Mouse (Mus musculus) MEL (cell line): ENCODE results near the gene Icam1. TPM values are rescaled to one million over a fixed set of nuclear protein-coding genes. Genes with fewer than 3 reads are reported as not detected.

Experiments
- DNase-seq: peaks from one replicate; pipeline ENCODE4 v3.0.0; 2011; ENCODE audit warnings: low read depth, low spot score
- H3K27ac ChIP-seq: 2 replicates; pipeline ENCODE4 v1.5.1; 2012; ENCODE audit warnings: low read depth, mild to moderate bottlenecking, control low read depth, low read length, moderate library complexity; ENCODE audit not compliant: control insufficient read depth
- H3K27me3 ChIP-seq, 2 experiments: fragments of 150-350 bp in 1 of 2; sonication (generic) in 1 of 2; 2 replicates each; pipeline ENCODE4 v1.6.1; 2012; ENCODE audit warnings: low read length in 2 of 2, mild to moderate bottlenecking in 2 of 2, improper control_type of control experiment in 1 of 2, moderate library complexity in 1 of 2; ENCODE audit not compliant: insufficient read depth in 2 of 2, control insufficient read depth in 1 of 2
- H3K36me3 ChIP-seq, 2 experiments: 2 replicates each; pipeline ENCODE4 v1.6.1; 2012 to 2014; ENCODE audit warnings: low read length in 2 of 2, improper control_type of control experiment in 1 of 2, inconsistent platforms in 1 of 2, mild to moderate bottlenecking in 1 of 2; ENCODE audit not compliant: insufficient read depth in 2 of 2, control insufficient read depth in 1 of 2
- H3K4me1 ChIP-seq, 2 experiments: fragments of 150-350 bp in 1 of 2; sonication (generic) in 1 of 2; 2 replicates each; pipeline ENCODE4 v1.6.1; 2012; ENCODE audit warnings: low read length in 2 of 2, improper control_type of control experiment in 1 of 2, mild to moderate bottlenecking in 1 of 2; ENCODE audit not compliant: insufficient read depth in 2 of 2, control insufficient read depth in 1 of 2
- H3K4me3 ChIP-seq, 2 experiments: fragments of 150-350 bp in 1 of 2; sonication (generic) in 1 of 2; 2 replicates each; pipeline ENCODE4 v1.5.1; 2012; ENCODE audit warnings: low read depth in 2 of 2, low read length in 2 of 2, mild to moderate bottlenecking in 2 of 2, moderate library complexity in 2 of 2, control low read depth in 1 of 2, improper control_type of control experiment in 1 of 2; ENCODE audit not compliant: control insufficient read depth in 1 of 2, insufficient read depth in 1 of 2
- H3K79me2 ChIP-seq: 2 replicates; pipeline ENCODE4 v1.6.1; 2012; ENCODE audit warnings: mild to moderate bottlenecking, low read length, moderate library complexity; ENCODE audit not compliant: control insufficient read depth, poor library complexity, insufficient read depth
- H3K9ac ChIP-seq: 2 replicates; pipeline ENCODE4 v1.6.1; 2012; ENCODE audit warnings: low read depth, mild to moderate bottlenecking, control low read depth, low read length, moderate library complexity; ENCODE audit not compliant: control insufficient read depth, poor library complexity, severe bottlenecking
- H3K9me3 ChIP-seq: fragments of 150-350 bp; sonication (generic); replicated peaks from 2 replicates; pipeline ENCODE4 v1.6.1; 2012; ENCODE audit warnings: mild to moderate bottlenecking, low read length, improper control_type of control experiment, moderate library complexity; ENCODE audit not compliant: insufficient read depth
- BHLHE40 ChIP-seq: IDR thresholded peaks from 2 replicates; pipeline ENCODE4 v1.6.1; 2012; ENCODE audit warnings: low read depth, mild to moderate bottlenecking, inconsistent platforms, low read length, improper control_type of control experiment, borderline replicate concordance
- CHD1 ChIP-seq: IDR thresholded peaks from 2 replicates; pipeline ENCODE4 v1.6.1; 2012; ENCODE audit warnings: low read depth, mild to moderate bottlenecking, inconsistent platforms, low read length, improper control_type of control experiment
- CHD2 ChIP-seq: IDR thresholded peaks from 2 replicates; pipeline ENCODE4 v1.6.1; 2011; ENCODE audit warnings: low read length, improper control_type of control experiment
- E2F4 ChIP-seq: IDR thresholded peaks from 2 replicates; pipeline ENCODE4 v1.6.1; 2011; ENCODE audit warnings: low read depth, low read length, improper control_type of control experiment, borderline replicate concordance
- EP300 ChIP-seq, 2 experiments: IDR thresholded peaks; 2 replicates each; pipeline ENCODE4 v1.6.1; 2011; ENCODE audit warnings: improper control_type of control experiment in 2 of 2, low read length in 2 of 2, low read depth in 1 of 2, mild to moderate bottlenecking in 1 of 2
- ETS1 ChIP-seq: IDR thresholded peaks from 2 replicates; pipeline ENCODE4 v1.6.1; 2012; ENCODE audit warnings: low read depth, mild to moderate bottlenecking, inconsistent platforms, low read length, improper control_type of control experiment, moderate library complexity
- GATA1 ChIP-seq: IDR thresholded peaks from 2 replicates; pipeline ENCODE4 v1.6.1; 2011; ENCODE audit warnings: low read depth, low read length, improper control_type of control experiment
- HCFC1 ChIP-seq: IDR thresholded peaks from 2 replicates; pipeline ENCODE4 v1.6.1; 2012; ENCODE audit warnings: low read depth, mild to moderate bottlenecking, inconsistent platforms, low read length, improper control_type of control experiment, moderate library complexity
- KAT2A ChIP-seq: conservative IDR thresholded peaks from 2 replicates; pipeline ENCODE4 v1.6.1; 2012; ENCODE audit warnings: low read depth, low read length, improper control_type of control experiment, inconsistent platforms
- MAFK ChIP-seq: IDR thresholded peaks from 2 replicates; pipeline ENCODE4 v1.6.1; 2011; ENCODE audit warnings: low read depth, mild to moderate bottlenecking, low read length, improper control_type of control experiment, borderline replicate concordance
- MAX ChIP-seq: IDR thresholded peaks from 2 replicates; pipeline ENCODE4 v1.6.1; 2011; ENCODE audit warnings: low read length, improper control_type of control experiment
- MAZ ChIP-seq: IDR thresholded peaks from 2 replicates; pipeline ENCODE4 v1.6.1; 2012; ENCODE audit warnings: low read depth, mild to moderate bottlenecking, inconsistent platforms, low read length, improper control_type of control experiment
- MEF2A ChIP-seq: IDR thresholded peaks from 2 replicates; pipeline ENCODE4 v1.6.1; 2014; ENCODE audit warnings: low read depth, mild to moderate bottlenecking, inconsistent platforms, low read length, improper control_type of control experiment; ENCODE audit not compliant: poor library complexity, insufficient replicate concordance, severe bottlenecking; ENCODE audit errors: extremely low read depth
- MYB ChIP-seq: IDR thresholded peaks from 2 replicates; pipeline ENCODE4 v1.6.1; 2011; ENCODE audit warnings: mild to moderate bottlenecking, low read depth, low read length, improper control_type of control experiment
- NRF1 ChIP-seq: IDR thresholded peaks from 2 replicates; pipeline ENCODE4 v1.6.1; 2014; ENCODE audit warnings: low read depth, mild to moderate bottlenecking, inconsistent platforms, low read length, improper control_type of control experiment, moderate library complexity; ENCODE audit not compliant: poor library complexity, insufficient read depth, severe bottlenecking
- POLR2A ChIP-seq, 2 experiments: IDR thresholded peaks; 2 replicates each; pipeline ENCODE4 v1.6.1; 2011 to 2012; ENCODE audit warnings: low read length in 2 of 2, mild to moderate bottlenecking in 2 of 2, control low read depth in 1 of 2, improper control_type of control experiment in 1 of 2, low read depth in 1 of 2, moderate library complexity in 1 of 2; ENCODE audit not compliant: control insufficient read depth in 1 of 2, insufficient read depth in 1 of 2, poor library complexity in 1 of 2
- POLR2AphosphoS5 ChIP-seq: IDR thresholded peaks from 2 replicates; pipeline ENCODE4 v1.6.1; 2012; ENCODE audit warnings: low read depth, borderline replicate concordance, mild to moderate bottlenecking, inconsistent platforms, low read length, moderate library complexity, mixed read lengths
- RAD21 ChIP-seq: IDR thresholded peaks from 2 replicates; pipeline ENCODE4 v1.6.1; 2011; ENCODE audit warnings: mild to moderate bottlenecking, low read depth, low read length, improper control_type of control experiment
- SIN3A ChIP-seq: IDR thresholded peaks from 2 replicates; pipeline ENCODE4 v1.6.1; 2012; ENCODE audit warnings: low read length, improper control_type of control experiment, inconsistent platforms
- SMC3 ChIP-seq: IDR thresholded peaks from 2 replicates; pipeline ENCODE4 v1.6.1; 2011; ENCODE audit warnings: low read depth, low read length, improper control_type of control experiment
- TAL1 ChIP-seq: IDR thresholded peaks from 2 replicates; pipeline ENCODE4 v1.6.1; 2012; ENCODE audit warnings: mild to moderate bottlenecking, inconsistent platforms, low read length, moderate library complexity, mixed read lengths
- TBP ChIP-seq: IDR thresholded peaks from 2 replicates; pipeline ENCODE4 v1.8.0; 2011; ENCODE audit warnings: low read depth, low read length, improper control_type of control experiment
- UBTF ChIP-seq: IDR thresholded peaks from 2 replicates; pipeline ENCODE4 v1.6.1; 2012; ENCODE audit warnings: low read depth, mild to moderate bottlenecking, inconsistent platforms, low read length, improper control_type of control experiment, moderate library complexity, borderline replicate concordance; ENCODE audit not compliant: insufficient read depth
- USF1 ChIP-seq: IDR thresholded peaks from 2 replicates; pipeline ENCODE4 v1.6.1; 2014; ENCODE audit warnings: low read depth, mild to moderate bottlenecking, inconsistent platforms, low read length, improper control_type of control experiment, moderate library complexity
- ZKSCAN1 ChIP-seq: IDR thresholded peaks from 2 replicates; pipeline ENCODE4 v1.6.1; 2012; ENCODE audit warnings: low read depth, mild to moderate bottlenecking, inconsistent platforms, low read length, improper control_type of control experiment, moderate library complexity
- ZNF384 ChIP-seq: IDR thresholded peaks from 2 replicates; pipeline ENCODE4 v1.6.1; 2012; ENCODE audit warnings: low read depth, mild to moderate bottlenecking, inconsistent platforms, low read length, improper control_type of control experiment
- polyA plus RNA-seq, 2 experiments: library from polyadenylated mRNA; stranded (reverse) in 1 of 2; unstranded in 1 of 2; fragments of >175 nt in 1 of 2; fragments of >200 nt in 1 of 2; gene quantifications; 2 replicates each; pipeline versions ENCODE4 v1.2.1 to v1.2.4; 2012; ENCODE audit warnings: low replicate concordance in 2 of 2, low read depth in 1 of 2; ENCODE audit not compliant: insufficient read length in 2 of 2, insufficient read depth in 1 of 2, missing spikeins in 1 of 2
- total RNA-seq: library from RNA; depleted of rRNA; stranded (reverse); fragments of 300-350 nt; gene quantifications from 2 replicates; pipeline ENCODE4 v1.2.3, GENCODE M21; 2012; rRNA removed

The Icam1 gene
- total RNA-seq (24.4 and 26.0 TPM in 2 replicates), polyA plus RNA-seq (10 to 100 TPM in 1 of 2 experiments, not detected in 1; 31.0 TPM)

- peak within 1 kb of the TSS; percentile 59 for H3K4me3 ChIP-seq
- H3K4me1 ChIP-seq, result peaks cover 22 to 56% of the 10 kb centered on the region in 2 experiments
- no peaks in the 10 kb centered on the region for H3K9me3 ChIP-seq
- DNase-seq, result peak; percentile 95
- peak within 1 kb of the TSS; percentile 65 for H3K9ac ChIP-seq
- peak within 1 kb of the TSS; percentile 59 for H3K27ac ChIP-seq
- peaks cover 0 to 39% of the 10 kb centered on the region in 2 experiments; a peak in 2 of 4 replicates for H3K36me3 ChIP-seq
- no peaks in the 10 kb centered on the region for H3K27me3 ChIP-seq
- H3K79me2 ChIP-seq, result peaks cover 11% of the 10 kb centered on the region
- TF ChIP-seq CHD1, result no peak
- TF ChIP-seq MAX, result no peak
- TF ChIP-seq GATA1, result no peak; the same call in 1 of the 2 replicates
- no peak for TF ChIP-seq MAZ
- no peak for TF ChIP-seq SMC3
- TF ChIP-seq EP300 (IDR thresholded peaks at IDR 0.05; ENCODE audit: low read depth in 1 of 2, low read length in 2 of 2), result no peak
- TF ChIP-seq ETS1, result no peak
- TF ChIP-seq RAD21, result no peak
- TF ChIP-seq KAT2A, result no peak
- no peak for TF ChIP-seq NRF1
- no peak for TF ChIP-seq MYB
- TF ChIP-seq UBTF, result no peak; the same call in 1 of the 2 replicates
- peak; percentile 98 for TF ChIP-seq POLR2AphosphoS5
- no peak for TF ChIP-seq ZKSCAN1
- no peak for TF ChIP-seq SIN3A
- TF ChIP-seq HCFC1, result no peak
- no peak for TF ChIP-seq E2F4
- no peak for TF ChIP-seq CHD2
- peak in 1 of 2 experiments; percentile 99; a peak in 2 of 4 replicates for TF ChIP-seq POLR2A (IDR thresholded peaks at IDR 0.05; ENCODE audit: control insufficient read depth in 1 of 2, insufficient read depth in 1 of 2, low read depth in 1 of 2, low read length in 2 of 2, poor library complexity in 1 of 2)
- TF ChIP-seq BHLHE40, result no peak
- TF ChIP-seq TAL1, result no peak
- TF ChIP-seq MEF2A, result no peak
- TF ChIP-seq TBP, result peak; percentile 99
- no peak for TF ChIP-seq USF1
- no peak for TF ChIP-seq MAFK
- TF ChIP-seq ZNF384, result no peak
Measured at GRCm38 (mm10) chr9:21015571-21016130, at the start of gene Icam1. Gene Icam1, plus strand, starts transcription at chr9:21015985.
